Mouse (Mus musculus) liver, adult 2 months (tissue): ENCODE data around the gene Klhl7.

Experiments
- CTCF ChIP-seq: fragments of 200-500 bp; IDR thresholded peaks from 2 replicates; pipeline ENCODE4 v1.5.1; 2011; ENCODE audit warnings: low read depth, low read length, control low read depth
- POLR2A ChIP-seq: fragments of 200-500 bp; IDR thresholded peaks from 2 replicates; pipeline ENCODE4 v1.6.1; 2011; ENCODE audit warnings: low read length, control low read depth; ENCODE audit not compliant: insufficient read depth; ENCODE audit errors: extremely low read depth

DNA sequence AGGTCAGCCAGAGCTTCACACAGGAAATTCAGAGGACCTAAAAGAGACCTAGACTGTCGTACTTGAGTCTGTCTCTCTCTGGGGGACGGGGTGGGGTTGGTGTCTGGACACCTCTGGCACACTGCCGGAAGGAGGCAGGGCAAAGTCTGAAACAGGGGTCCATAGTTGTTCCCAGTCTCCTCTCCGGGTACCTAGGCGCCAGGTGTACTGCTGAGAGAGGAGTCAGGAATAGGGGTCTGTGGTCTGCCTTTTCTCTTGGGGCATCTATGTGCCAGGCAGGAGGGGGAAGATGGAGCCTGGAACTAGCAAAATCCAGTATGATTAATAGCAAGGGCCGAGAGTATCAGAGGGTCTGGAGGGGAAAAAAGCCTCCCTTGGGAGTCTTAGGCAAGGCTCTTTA lies 5.0 kb upstream of the Klhl7 start:
- TF ChIP-seq CTCF, result no peak
- TF ChIP-seq POLR2A, result no peak
